Mouse (Mus musculus): ENCODE measurements at regions not wholly inside any gene's neighbourhood (a gene's known extent, or its start where the extent isn't known, plus 50 kb on each side); places are given as distances from the start of the nearest gene placed in this dataset.
A peak's percentile ranks its signal among the peaks of the same experiment; 100 is the strongest.

GRCm38 (mm10) chr15:50942429-50942828 is 2942.3 kb upstream of the Gm7489 start:
- Histone ChIP-seq H3K4me1 (replicated peaks; ENCODE audit: insufficient read depth, low read length) (no peaks in the 10 kb centered on the region), H3K27me3 (ENCODE audit: insufficient read depth, low read length) (no peaks in the 10 kb centered on the region), H3K27ac (no peak overlapping the region), H3K9ac (ENCODE audit: low read depth, low read length) (no peak overlapping the region), H3K4me2 (ENCODE audit: low read length) (no peak overlapping the region), H3K9me3 (replicated peaks; ENCODE audit: low read length) (no peaks in the 10 kb centered on the region), H3K4me3 (replicated peaks; ENCODE audit: low read depth, low read length) (no peak overlapping the region), H3K36me3 (ENCODE audit: insufficient read depth, low read length) (no peaks in the 10 kb centered on the region)
- no peak for ATAC-seq (replicated peaks; ENCODE audit: low FRiP score, low read depth)
- DNase-seq (ENCODE audit: low spot score) = no peak
- WGBS = 82% methylated on average over 5 of the region's 5 CpGs
- TF ChIP-seq CTCF (IDR thresholded peaks at IDR 0.05; ENCODE audit: low read depth) = no peak

GRCm38 (mm10) chr15:50944976-50945375 is 2939.7 kb upstream of the Gm7489 start:
- Histone ChIP-seq H3K9ac (ENCODE audit: low read depth, low read length) (no peak overlapping the region), H3K4me1 (replicated peaks; ENCODE audit: insufficient read depth, low read length) (no peaks in the 10 kb centered on the region), H3K4me3 (replicated peaks; ENCODE audit: low read depth, low read length) (no peak overlapping the region), H3K4me2 (ENCODE audit: low read length) (no peak overlapping the region), H3K36me3 (ENCODE audit: insufficient read depth, low read length) (no peaks in the 10 kb centered on the region), H3K27me3 (ENCODE audit: insufficient read depth, low read length) (no peaks in the 10 kb centered on the region), H3K27ac (no peak overlapping the region), H3K9me3 (replicated peaks; ENCODE audit: low read length) (no peaks in the 10 kb centered on the region)
- no peak for TF ChIP-seq CTCF (IDR thresholded peaks at IDR 0.05; ENCODE audit: low read depth)
- WGBS = 90% methylated on average over 4 of the region's 4 CpGs
- ATAC-seq (replicated peaks; ENCODE audit: low FRiP score, low read depth) (no peak), DNase-seq (ENCODE audit: low spot score) (no peak)

GRCm38 (mm10) chr15:50959109-50959508 is 2925.6 kb upstream of the Gm7489 start:
- WGBS = 83% methylated on average over 3 of the region's 3 CpGs
- ATAC-seq (replicated peaks; ENCODE audit: low FRiP score, low read depth) = no peak
- TF ChIP-seq CTCF (IDR thresholded peaks at IDR 0.05; ENCODE audit: low read depth) = no peak

GRCm38 (mm10) chr15:50963606-50964005 is 2921.1 kb upstream of the Gm7489 start:
- no peak overlapping the region for H3K27ac ChIP-seq
- DNase-seq (ENCODE audit: low spot score) (no peak), ATAC-seq (replicated peaks; ENCODE audit: low FRiP score, low read depth) (no peak)
- no peak for TF ChIP-seq CTCF (IDR thresholded peaks at IDR 0.05; ENCODE audit: low read depth)
- no peak overlapping the region for H3K9ac ChIP-seq (ENCODE audit: low read depth, low read length)
- no peaks in the 10 kb centered on the region for H3K4me1 ChIP-seq (replicated peaks; ENCODE audit: insufficient read depth, low read length)
- H3K27me3 ChIP-seq (ENCODE audit: insufficient read depth, low read length) = no peaks in the 10 kb centered on the region
- WGBS = 73% methylated on average over 5 of the region's 5 CpGs
- no peaks in the 10 kb centered on the region for H3K9me3 ChIP-seq (replicated peaks; ENCODE audit: low read length)
- no peaks in the 10 kb centered on the region for H3K36me3 ChIP-seq (ENCODE audit: insufficient read depth, low read length)
- H3K4me2 ChIP-seq (ENCODE audit: low read length) = no peak overlapping the region
- H3K4me3 ChIP-seq (replicated peaks; ENCODE audit: low read depth, low read length) = no peak overlapping the region

More at GRCm38 (mm10) chr15:50959109-50959508, 2925.6 kb upstream of the Gm7489 start:
- Histone ChIP-seq H3K4me1 (replicated peaks; ENCODE audit: insufficient read depth, low read length) (no peaks in the 10 kb centered on the region), H3K27ac (no peak overlapping the region), H3K27me3 (ENCODE audit: insufficient read depth, low read length) (no peaks in the 10 kb centered on the region), H3K36me3 (ENCODE audit: insufficient read depth, low read length) (no peaks in the 10 kb centered on the region), H3K9ac (ENCODE audit: low read depth, low read length) (no peak overlapping the region), H3K9me3 (replicated peaks; ENCODE audit: low read length) (no peaks in the 10 kb centered on the region), H3K4me2 (ENCODE audit: low read length) (no peak overlapping the region), H3K4me3 (replicated peaks; ENCODE audit: low read depth, low read length) (no peak overlapping the region)
- DNase-seq (ENCODE audit: low spot score) = no peak

GRCm38 (mm10) chr15:50964236-50964635 is 2920.5 kb upstream of the Gm7489 start:
- Histone ChIP-seq H3K4me2 (ENCODE audit: low read length) (no peak overlapping the region), H3K4me1 (replicated peaks; ENCODE audit: insufficient read depth, low read length) (no peaks in the 10 kb centered on the region), H3K4me3 (replicated peaks; ENCODE audit: low read depth, low read length) (no peak overlapping the region), H3K9ac (ENCODE audit: low read depth, low read length) (no peak overlapping the region), H3K27ac (no peak overlapping the region), H3K36me3 (ENCODE audit: insufficient read depth, low read length) (no peaks in the 10 kb centered on the region), H3K27me3 (ENCODE audit: insufficient read depth, low read length) (no peaks in the 10 kb centered on the region), H3K9me3 (replicated peaks; ENCODE audit: low read length) (no peaks in the 10 kb centered on the region)
- ATAC-seq (replicated peaks; ENCODE audit: low FRiP score, low read depth) (no peak), DNase-seq (ENCODE audit: low spot score) (no peak)
- 78% methylated on average over 2 of the region's 2 CpGs for WGBS
- TF ChIP-seq CTCF (IDR thresholded peaks at IDR 0.05; ENCODE audit: low read depth) = no peak

- peak; percentile 12 for DNase-seq (ENCODE audit: low spot score)
- no peak for TF ChIP-seq CTCF (IDR thresholded peaks at IDR 0.05; ENCODE audit: low read depth)
- H3K4me1 ChIP-seq (replicated peaks; ENCODE audit: insufficient read depth, low read length) = no peaks in the 10 kb centered on the region
- H3K4me3 ChIP-seq (replicated peaks; ENCODE audit: low read depth, low read length) = no peak overlapping the region
- 50% methylated on average over 2 of the region's 2 CpGs for WGBS
- no peak overlapping the region for H3K4me2 ChIP-seq (ENCODE audit: low read length)
- no peaks in the 10 kb centered on the region for H3K27me3 ChIP-seq (ENCODE audit: insufficient read depth, low read length)
- H3K36me3 ChIP-seq (ENCODE audit: insufficient read depth, low read length) = no peaks in the 10 kb centered on the region
- no peak overlapping the region for H3K9ac ChIP-seq (ENCODE audit: low read depth, low read length)
- H3K27ac ChIP-seq = no peak overlapping the region
- ATAC-seq (replicated peaks; ENCODE audit: low FRiP score, low read depth) = no peak
- no peaks in the 10 kb centered on the region for H3K9me3 ChIP-seq (replicated peaks; ENCODE audit: low read length)
These were observed 2917.5 kb upstream of the Gm7489 start for GRCm38 (mm10) chr15:50967176-50967575.

- Histone ChIP-seq H3K27me3 (ENCODE audit: insufficient read depth, low read length) (no peaks in the 10 kb centered on the region), H3K4me1 (replicated peaks; ENCODE audit: insufficient read depth, low read length) (no peaks in the 10 kb centered on the region), H3K27ac (no peak overlapping the region), H3K36me3 (ENCODE audit: insufficient read depth, low read length) (no peaks in the 10 kb centered on the region), H3K9ac (ENCODE audit: low read depth, low read length) (no peak overlapping the region), H3K4me3 (replicated peaks; ENCODE audit: low read depth, low read length) (no peak overlapping the region), H3K4me2 (ENCODE audit: low read length) (no peak overlapping the region), H3K9me3 (replicated peaks; ENCODE audit: low read length) (no peaks in the 10 kb centered on the region)
- ATAC-seq (replicated peaks; ENCODE audit: low FRiP score, low read depth) (no peak), DNase-seq (ENCODE audit: low spot score) (no peak)
- 69% methylated on average over 4 of the region's 4 CpGs for WGBS
- TF ChIP-seq CTCF (IDR thresholded peaks at IDR 0.05; ENCODE audit: low read depth) = no peak
These were observed 2914.1 kb upstream of the Gm7489 start for GRCm38 (mm10) chr15:50970637-50971036.
